Mouse (Mus musculus): ENCODE results near the gene Dtnb. TPM values are rescaled to one million over a fixed set of nuclear protein-coding genes. Genes with fewer than 3 reads are reported as not detected.

Dtnb gene
- polyA plus RNA-seq, 1 experiment from 2014 or later, result 30.1 TPM

GRCm38 (mm10) chr12:3587010-3587409 lies 14.8 kb downstream of the Dtnb start:
- Histone ChIP-seq H3K4me1 (ENCODE audit: control insufficient read depth, insufficient read depth, low read length) (no peaks in the 10 kb centered on the region), H3K9ac (ENCODE audit: low read length) (no peak overlapping the region), H3K4me3 (ENCODE audit: low read depth, low read length) (no peak overlapping the region), H3K27me3 (ENCODE audit: control insufficient read depth, insufficient read depth, low read length) (no peaks in the 10 kb centered on the region), H3K36me3 (ENCODE audit: control insufficient read depth, insufficient read depth, low read length) (no peaks in the 10 kb centered on the region), H3K9me3 (ENCODE audit: control insufficient read depth, low read length) (no peaks in the 10 kb centered on the region), H3K27ac (ENCODE audit: low read depth, low read length) (no peak overlapping the region), H3K4me2 (no peak overlapping the region)
- 89% methylated on average over 1 of the region's 1 CpGs for WGBS
- DNase-seq (ENCODE audit: low spot score, missing footprints), result no peak
- ATAC-seq (ENCODE audit: low FRiP score), result no peak

- no peak for ATAC-seq (ENCODE audit: low FRiP score)
- no peak for DNase-seq (ENCODE audit: low spot score, missing footprints)
- H3K4me2 ChIP-seq, result no peak overlapping the region
- 96% methylated on average over 9 of the region's 9 CpGs for WGBS
- H3K27ac ChIP-seq (ENCODE audit: low read depth, low read length), result no peak overlapping the region
- H3K9ac ChIP-seq (ENCODE audit: low read length), result no peak overlapping the region
- no peaks in the 10 kb centered on the region for H3K36me3 ChIP-seq (ENCODE audit: control insufficient read depth, insufficient read depth, low read length)
- no peak overlapping the region for H3K4me3 ChIP-seq (ENCODE audit: low read depth, low read length)
- H3K4me1 ChIP-seq (ENCODE audit: control insufficient read depth, insufficient read depth, low read length), result no peaks in the 10 kb centered on the region
- H3K27me3 ChIP-seq (ENCODE audit: control insufficient read depth, insufficient read depth, low read length), result no peaks in the 10 kb centered on the region
- no peaks in the 10 kb centered on the region for H3K9me3 ChIP-seq (ENCODE audit: control insufficient read depth, low read length)
These were observed 17.9 kb downstream of the Dtnb start for GRCm38 (mm10) chr12:3590039-3590438.

GRCm38 (mm10) chr12:3591595-3591994 lies 19.4 kb downstream of the Dtnb start:
- WGBS, result 77% methylated on average over 10 of the region's 10 CpGs
- Histone ChIP-seq H3K4me2 (no peak overlapping the region), H3K9ac (ENCODE audit: low read length) (no peak overlapping the region), H3K4me3 (ENCODE audit: low read depth, low read length) (no peak overlapping the region), H3K27ac (ENCODE audit: low read depth, low read length) (no peak overlapping the region), H3K36me3 (ENCODE audit: control insufficient read depth, insufficient read depth, low read length) (no peaks in the 10 kb centered on the region), H3K4me1 (ENCODE audit: control insufficient read depth, insufficient read depth, low read length) (no peaks in the 10 kb centered on the region), H3K27me3 (ENCODE audit: control insufficient read depth, insufficient read depth, low read length) (no peaks in the 10 kb centered on the region), H3K9me3 (ENCODE audit: control insufficient read depth, low read length) (no peaks in the 10 kb centered on the region)
- no peak for ATAC-seq (ENCODE audit: low FRiP score)
- no peak for DNase-seq (ENCODE audit: low spot score, missing footprints)

GRCm38 (mm10) chr12:3602786-3603185 lies 30.6 kb downstream of the Dtnb start:
- DNase-seq (ENCODE audit: low spot score, missing footprints) (no peak), ATAC-seq (ENCODE audit: low FRiP score) (no peak)
- WGBS, result 95% methylated on average over 4 of the region's 4 CpGs
- Histone ChIP-seq H3K9me3 (ENCODE audit: control insufficient read depth, low read length) (no peaks in the 10 kb centered on the region), H3K4me3 (ENCODE audit: low read depth, low read length) (no peak overlapping the region), H3K9ac (ENCODE audit: low read length) (no peak overlapping the region), H3K27me3 (ENCODE audit: control insufficient read depth, insufficient read depth, low read length) (no peaks in the 10 kb centered on the region), H3K4me2 (no peak overlapping the region), H3K4me1 (ENCODE audit: control insufficient read depth, insufficient read depth, low read length) (no peaks in the 10 kb centered on the region), H3K36me3 (ENCODE audit: control insufficient read depth, insufficient read depth, low read length) (no peaks in the 10 kb centered on the region), H3K27ac (ENCODE audit: low read depth, low read length) (no peak overlapping the region)

DNA sequence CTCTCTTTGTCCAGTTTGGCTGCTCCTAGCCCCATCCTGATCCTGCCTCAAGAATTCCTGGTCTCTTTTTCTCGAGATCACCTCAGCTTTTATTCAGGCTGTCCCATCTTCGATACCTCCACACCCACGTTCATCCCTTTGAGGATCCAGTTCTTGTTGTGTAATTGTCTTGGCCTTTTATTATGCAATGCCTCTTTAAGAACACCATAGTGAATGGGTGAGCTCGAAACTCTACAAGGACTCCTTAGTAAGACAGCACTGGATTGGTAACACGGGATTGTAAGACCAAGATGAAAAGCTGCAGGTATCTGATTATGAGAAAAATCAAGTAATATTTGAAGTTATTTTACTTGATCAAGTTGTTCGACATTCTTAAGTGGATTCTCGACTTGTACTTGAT lies 34.0 kb downstream of the Dtnb start:
- Histone ChIP-seq H3K36me3 (ENCODE audit: control insufficient read depth, insufficient read depth, low read length) (no peaks in the 10 kb centered on the region), H3K27me3 (ENCODE audit: control insufficient read depth, insufficient read depth, low read length) (no peaks in the 10 kb centered on the region), H3K4me3 (ENCODE audit: low read depth, low read length) (no peak overlapping the region), H3K4me1 (ENCODE audit: control insufficient read depth, insufficient read depth, low read length) (no peaks in the 10 kb centered on the region), H3K9me3 (ENCODE audit: control insufficient read depth, low read length) (no peaks in the 10 kb centered on the region; the same call in 1 of the 2 replicates), H3K9ac (ENCODE audit: low read length) (no peak overlapping the region), H3K4me2 (no peak overlapping the region), H3K27ac (ENCODE audit: low read depth, low read length) (no peak overlapping the region)
- WGBS, result 77% methylated on average over 7 of the region's 7 CpGs
- ATAC-seq (ENCODE audit: low FRiP score) (no peak), DNase-seq (ENCODE audit: low spot score, missing footprints) (no peak)

GRCm38 (mm10) chr12:3609747-3610146 lies 37.6 kb downstream of the Dtnb start:
- no peak overlapping the region for H3K27ac ChIP-seq (ENCODE audit: low read depth, low read length)
- DNase-seq (ENCODE audit: low spot score, missing footprints) (no peak), ATAC-seq (ENCODE audit: low FRiP score) (no peak)
- no peaks in the 10 kb centered on the region for H3K36me3 ChIP-seq (ENCODE audit: control insufficient read depth, insufficient read depth, low read length)
- H3K9me3 ChIP-seq (ENCODE audit: control insufficient read depth, low read length), result no peaks in the 10 kb centered on the region; the same call in 1 of the 2 replicates
- H3K4me3 ChIP-seq (ENCODE audit: low read depth, low read length), result no peak overlapping the region
- no peaks in the 10 kb centered on the region for H3K27me3 ChIP-seq (ENCODE audit: control insufficient read depth, insufficient read depth, low read length)
- no peaks in the 10 kb centered on the region for H3K4me1 ChIP-seq (ENCODE audit: control insufficient read depth, insufficient read depth, low read length)
- H3K4me2 ChIP-seq, result no peak overlapping the region
- H3K9ac ChIP-seq (ENCODE audit: low read length), result no peak overlapping the region

DNA sequence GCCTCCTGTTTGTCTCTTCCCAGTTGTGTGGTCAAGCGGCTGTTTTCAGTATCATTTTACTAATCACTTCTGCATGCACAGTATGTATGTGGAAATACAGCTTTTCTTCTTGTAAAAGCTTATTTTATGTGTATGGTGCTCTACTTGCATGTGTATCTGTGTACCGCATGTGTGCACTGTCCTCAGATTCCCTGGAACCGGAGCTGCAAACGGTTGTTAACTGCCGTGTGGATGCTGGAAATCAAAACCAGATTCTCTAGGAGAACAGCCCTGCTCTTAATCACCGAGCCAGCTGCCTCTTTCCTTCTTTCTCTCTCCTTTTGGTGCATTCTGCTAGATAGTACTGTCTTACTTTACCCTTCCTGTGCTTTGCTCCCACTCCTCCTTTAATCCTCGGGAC lies 39.7 kb downstream of the Dtnb start:
- ATAC-seq (ENCODE audit: low FRiP score) (no peak), DNase-seq (ENCODE audit: low spot score, missing footprints) (no peak)
- WGBS, result 79% methylated on average over 7 of the region's 7 CpGs
- no peaks in the 10 kb centered on the region for H3K27me3 ChIP-seq (ENCODE audit: control insufficient read depth, insufficient read depth, low read length)
- no peak overlapping the region for H3K27ac ChIP-seq (ENCODE audit: low read depth, low read length)
- H3K36me3 ChIP-seq (ENCODE audit: control insufficient read depth, insufficient read depth, low read length), result no peaks in the 10 kb centered on the region
- H3K9me3 ChIP-seq (ENCODE audit: control insufficient read depth, low read length), result no peaks in the 10 kb centered on the region; the same call in 1 of the 2 replicates
- no peaks in the 10 kb centered on the region for H3K4me1 ChIP-seq (ENCODE audit: control insufficient read depth, insufficient read depth, low read length)
- H3K4me3 ChIP-seq (ENCODE audit: low read depth, low read length), result no peak overlapping the region
- H3K4me2 ChIP-seq, result no peak overlapping the region
- no peak overlapping the region for H3K9ac ChIP-seq (ENCODE audit: low read length)

- DNase-seq (ENCODE audit: low spot score, missing footprints) (no peak), ATAC-seq (ENCODE audit: low FRiP score) (no peak)
- 95% methylated on average over 8 of the region's 8 CpGs for WGBS
- no peak overlapping the region for H3K9ac ChIP-seq (ENCODE audit: low read length)
- H3K4me1 ChIP-seq (ENCODE audit: control insufficient read depth, insufficient read depth, low read length), result no peaks in the 10 kb centered on the region
- H3K4me3 ChIP-seq (ENCODE audit: low read depth, low read length), result no peak overlapping the region
- no peaks in the 10 kb centered on the region for H3K36me3 ChIP-seq (ENCODE audit: control insufficient read depth, insufficient read depth, low read length)
- H3K9me3 ChIP-seq (ENCODE audit: control insufficient read depth, low read length), result no peaks in the 10 kb centered on the region; the same call in 1 of the 2 replicates
- no peaks in the 10 kb centered on the region for H3K27me3 ChIP-seq (ENCODE audit: control insufficient read depth, insufficient read depth, low read length)
- no peak overlapping the region for H3K4me2 ChIP-seq
- no peak overlapping the region for H3K27ac ChIP-seq (ENCODE audit: low read depth, low read length)
These were observed 42.9 kb downstream of the Dtnb start for GRCm38 (mm10) chr12:3615041-3615440.

- no peak overlapping the region for H3K4me3 ChIP-seq (ENCODE audit: low read depth, low read length)
- 92% methylated on average over 7 of the region's 7 CpGs for WGBS
These were observed 46.2 kb downstream of the Dtnb start for GRCm38 (mm10) chr12:3618144-3619020.

More at GRCm38 (mm10) chr12:3618144-3619020, 46.2 kb downstream of the Dtnb start:
- no peak overlapping the region for H3K27ac ChIP-seq (ENCODE audit: low read depth, low read length)
- no peaks in the 10 kb centered on the region for H3K36me3 ChIP-seq (ENCODE audit: control insufficient read depth, insufficient read depth, low read length)
- ATAC-seq (ENCODE audit: low FRiP score) (no peak), DNase-seq (ENCODE audit: low spot score, missing footprints) (no peak)
- no peaks in the 10 kb centered on the region for H3K9me3 ChIP-seq (ENCODE audit: control insufficient read depth, low read length)
- no peak overlapping the region for H3K4me2 ChIP-seq
- H3K4me1 ChIP-seq (ENCODE audit: control insufficient read depth, insufficient read depth, low read length), result no peaks in the 10 kb centered on the region
- H3K9ac ChIP-seq (ENCODE audit: low read length), result no peak overlapping the region
- H3K27me3 ChIP-seq (ENCODE audit: control insufficient read depth, insufficient read depth, low read length), result no peaks in the 10 kb centered on the region
